Mouse (Mus musculus): ENCODE results near the gene Pde4b.

The Pde4b gene

GRCm38 (mm10) chr4:102622977-102623376 lies 535.6 kb downstream of the Pde4b start:
- DNase-seq: no peak

- DNase-seq: no peak
Measured at GRCm38 (mm10) chr4:102623789-102624611, 536.7 kb downstream of the Pde4b start.

- no peak for DNase-seq
Measured at GRCm38 (mm10) chr4:102624937-102625336, 537.6 kb downstream of the Pde4b start.

GRCm38 (mm10) chr4:102627799-102628198 lies 540.5 kb downstream of the Pde4b start:
- no peak for DNase-seq

DNA sequence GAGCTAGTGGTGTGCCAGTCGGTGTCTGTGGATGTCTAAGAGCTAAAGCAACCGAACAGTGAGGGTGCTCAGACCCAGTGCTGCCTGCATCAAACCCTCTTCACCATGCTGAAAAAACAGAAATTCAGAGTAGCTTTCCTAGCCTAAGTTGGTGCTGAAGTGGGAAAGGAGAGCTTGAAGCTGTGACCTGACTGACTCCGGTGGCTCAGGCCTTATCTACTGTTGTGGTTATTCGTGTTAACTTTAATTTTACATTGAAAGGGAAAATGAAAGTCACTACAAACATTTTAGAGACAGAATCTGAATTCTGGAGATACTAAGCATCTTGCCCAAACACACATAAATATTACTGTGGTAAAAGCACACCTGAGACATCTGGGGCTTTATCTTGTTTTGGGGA lies 542.3 kb downstream of the Pde4b start:
- DNase-seq: no peak

- DNase-seq: no peak
Measured at GRCm38 (mm10) chr4:102630261-102630660, 542.9 kb downstream of the Pde4b start.

- no peak for DNase-seq
Measured at GRCm38 (mm10) chr4:102631624-102632023, 544.3 kb downstream of the Pde4b start.

- DNase-seq: no peak
Measured at GRCm38 (mm10) chr4:102633241-102633640, 545.9 kb downstream of the Pde4b start.

- DNase-seq: no peak
Measured at GRCm38 (mm10) chr4:102635258-102635657, 547.9 kb downstream of the Pde4b start.

GRCm38 (mm10) chr4:102635944-102636343 lies 548.6 kb downstream of the Pde4b start:
- no peak for DNase-seq

- DNase-seq: no peak
Measured at GRCm38 (mm10) chr4:102637348-102637910, 550.1 kb downstream of the Pde4b start.

DNA sequence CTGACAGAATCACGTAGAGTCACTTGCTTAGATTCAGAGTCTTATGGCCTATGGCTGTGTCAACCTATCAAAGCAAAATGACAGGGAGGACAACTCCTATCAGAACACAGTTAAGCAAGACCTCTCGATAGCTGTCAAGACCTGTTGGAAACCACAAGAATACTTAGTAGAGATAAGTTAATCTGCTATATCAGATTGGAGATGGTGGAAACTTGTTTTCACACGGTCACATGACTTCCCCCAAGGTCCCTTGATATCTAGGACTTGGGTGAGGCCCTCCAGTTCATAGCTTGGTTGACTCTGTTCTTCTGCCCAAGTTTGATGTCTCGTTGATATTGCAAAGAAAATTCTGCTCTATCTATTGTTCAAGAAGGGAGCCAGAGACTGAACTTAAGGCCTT lies 553.6 kb downstream of the Pde4b start:
- no peak for DNase-seq

- no peak for DNase-seq
Measured at GRCm38 (mm10) chr4:102644062-102644461, 556.7 kb downstream of the Pde4b start.

DNA sequence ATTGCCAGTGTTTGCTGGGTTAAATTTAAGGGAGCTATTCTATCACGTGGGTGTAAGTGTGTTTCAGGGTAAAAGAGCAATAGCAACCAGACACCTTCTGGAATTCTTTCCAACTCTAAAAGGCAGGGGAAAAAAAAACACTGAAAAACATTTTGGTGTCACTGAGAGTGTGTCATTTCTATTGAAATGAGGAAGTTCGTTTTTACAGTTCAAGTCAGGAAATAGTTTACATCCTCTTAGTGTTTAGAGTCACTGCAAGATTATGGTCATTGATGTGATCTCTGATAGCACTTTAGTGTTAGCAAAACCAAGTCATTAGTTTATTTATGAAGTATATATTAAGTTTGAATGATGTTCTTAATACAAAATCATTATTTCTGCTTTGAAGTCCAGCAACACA lies 559.7 kb downstream of the Pde4b start:
- DNase-seq: no peak

- DNase-seq: no peak
Measured at GRCm38 (mm10) chr4:102655331-102655730, 568.0 kb downstream of the Pde4b start.

DNA sequence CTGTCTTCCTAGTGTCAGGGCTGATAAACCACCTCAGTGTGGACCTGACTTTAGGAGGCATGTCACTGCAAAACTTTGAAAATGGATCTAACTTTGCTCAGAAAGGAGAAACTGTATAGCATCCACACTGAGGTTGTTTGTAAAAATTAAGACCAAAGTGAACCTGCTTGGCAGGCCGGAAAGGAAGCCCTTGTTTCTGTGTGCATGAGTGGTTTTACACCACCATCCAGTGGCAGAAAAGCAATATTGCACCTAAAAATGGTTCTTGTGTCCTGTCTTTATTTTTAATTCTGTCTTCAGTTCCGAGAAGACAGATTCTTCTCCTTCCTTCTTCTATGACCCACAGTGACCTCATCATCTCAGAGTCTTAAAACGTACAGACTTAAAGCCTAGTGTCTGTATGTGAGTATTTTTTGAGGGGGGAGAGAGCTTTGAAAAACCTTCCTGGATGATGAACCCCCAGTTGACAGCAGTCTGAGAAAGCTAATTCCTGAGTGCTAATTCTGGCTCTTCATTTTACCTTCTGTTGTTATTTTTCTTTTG lies 569.2 kb downstream of the Pde4b start:
- DNase-seq: peak; percentile 10
